Mouse (Mus musculus) CD4-positive helper T cell, adult 2 months (primary cell): ENCODE measurements at regions not wholly inside any gene's neighbourhood (a gene's known extent, or its start where the extent isn't known, plus 50 kb on each side); places are given as distances from the start of the nearest gene placed in this dataset.

ENCODE experiments used
- DNase-seq: peaks from one replicate; pipeline ENCODE4 v3.0.0-alpha.2; 2012; ENCODE audit warnings: low read depth, missing footprints, low spot score

- no peak for DNase-seq
Observed at GRCm38 (mm10) chr13:47580144-47580543, 457.7 kb downstream of the Rnf144b start.

DNA sequence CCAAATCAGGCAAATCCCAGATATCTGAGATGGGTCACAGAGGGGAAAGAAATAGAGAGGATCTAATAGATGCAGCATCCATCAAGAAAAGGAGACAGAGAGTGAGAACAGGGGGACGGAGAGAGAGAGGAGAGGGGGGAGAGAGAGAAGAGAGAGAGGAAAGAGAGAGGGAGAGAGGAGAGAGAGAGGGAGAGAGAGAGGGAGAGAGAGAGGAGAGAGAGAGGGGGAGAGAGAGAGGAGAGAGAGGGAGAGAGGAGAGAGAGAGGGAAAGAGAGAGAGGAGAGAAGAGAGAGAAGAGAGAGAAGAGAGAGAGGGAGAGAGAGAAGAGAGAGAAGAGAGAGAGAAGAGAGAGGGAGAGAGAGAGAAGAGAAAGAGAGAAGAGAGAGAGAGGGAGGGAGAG lies 462.7 kb downstream of the Rnf144b start:
- no peak for DNase-seq

DNA sequence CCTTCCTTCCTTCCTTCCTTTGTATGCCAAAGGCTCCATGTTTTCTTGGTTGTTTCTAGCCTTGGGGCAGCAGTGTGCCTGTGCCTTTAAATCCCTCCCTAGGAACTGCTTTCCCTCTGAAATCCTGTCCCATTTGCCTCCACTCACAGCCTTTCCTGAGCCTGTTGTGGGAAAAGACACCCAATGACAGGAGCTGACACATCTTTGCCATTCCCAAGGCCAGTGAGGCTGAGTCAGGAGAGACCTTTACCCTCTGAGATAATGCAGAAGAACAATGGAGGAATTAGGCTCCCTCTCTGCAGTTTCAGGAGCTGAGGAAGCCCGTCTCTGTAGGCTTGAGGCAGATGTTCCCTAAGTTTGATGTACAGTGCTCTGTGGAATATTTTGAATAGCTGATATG lies 480.2 kb downstream of the Rnf144b start:
- DNase-seq, result no peak

- DNase-seq, result no peak
Observed at GRCm38 (mm10) chr13:47611439-47611838, 489.0 kb downstream of the Rnf144b start.

GRCm38 (mm10) chr13:47636511-47637103 lies 514.2 kb downstream of the Rnf144b start:
- DNase-seq, result no peak

GRCm38 (mm10) chr13:47642341-47642740 lies 519.9 kb downstream of the Rnf144b start:
- DNase-seq, result no peak

DNA sequence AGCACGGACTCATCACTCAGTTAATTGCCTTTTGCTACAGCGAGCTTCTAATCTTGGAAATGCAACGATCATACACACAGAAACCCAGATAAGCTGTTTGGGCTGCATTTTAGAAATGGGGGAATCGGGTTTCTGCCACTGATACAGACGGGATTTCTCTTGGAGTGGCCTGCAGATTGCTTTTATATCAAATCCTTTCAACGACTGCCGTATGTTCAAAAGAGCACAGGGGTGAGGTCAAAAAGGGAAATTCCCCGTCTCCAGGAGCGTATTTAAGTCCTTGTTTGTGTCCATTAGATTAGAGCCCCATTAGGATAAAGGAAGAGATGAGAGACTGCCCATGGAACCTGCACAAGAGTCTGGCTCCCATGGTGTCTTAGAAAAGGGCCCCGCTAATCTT lies 522.6 kb downstream of the Rnf144b start:
- no peak for DNase-seq

DNA sequence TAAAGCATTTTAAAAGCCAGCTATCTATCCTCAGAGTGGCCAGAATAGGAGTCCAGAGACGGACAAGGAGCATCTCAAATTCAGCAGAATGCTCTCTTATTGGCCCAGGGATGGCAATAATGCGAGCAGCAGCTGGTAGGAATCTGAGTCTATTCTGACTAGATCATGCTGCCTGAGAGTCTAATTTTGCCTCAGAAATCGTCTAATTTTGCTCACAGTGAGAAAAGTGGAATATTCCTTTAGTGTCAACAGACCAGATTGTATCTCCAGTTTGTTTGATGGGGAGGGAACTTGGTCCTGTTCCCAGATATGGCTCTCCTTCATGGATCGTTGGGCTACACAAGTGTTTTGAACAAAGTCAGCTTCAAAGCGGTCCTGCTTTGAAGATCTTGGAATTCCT lies 525.2 kb downstream of the Rnf144b start:
- DNase-seq, result no peak

- DNase-seq, result no peak
Observed at GRCm38 (mm10) chr13:47650093-47650492, 527.6 kb downstream of the Rnf144b start.

DNA sequence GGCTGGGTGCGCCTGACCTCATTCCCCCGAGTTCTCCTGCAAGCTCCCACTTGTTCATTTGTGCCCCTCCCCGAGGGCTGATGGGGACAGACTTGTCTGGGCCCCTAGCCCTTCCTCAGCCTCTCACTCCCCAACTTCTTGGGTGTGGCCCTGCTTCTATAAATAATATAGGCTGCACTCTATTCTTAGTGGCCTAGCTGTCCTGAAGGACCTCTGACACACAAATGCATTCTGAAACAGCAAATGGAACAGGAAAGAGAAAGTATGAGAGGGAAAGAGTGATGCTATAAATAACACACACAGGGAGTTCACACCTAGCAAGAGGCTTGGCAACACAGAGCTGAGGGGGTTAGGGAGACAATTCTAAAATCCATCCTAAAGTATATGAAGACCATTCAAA lies 544.0 kb downstream of the Rnf144b start:
- DNase-seq, result no peak

- DNase-seq, result no peak
Observed at GRCm38 (mm10) chr13:47666956-47667701, 544.7 kb downstream of the Rnf144b start.

GRCm38 (mm10) chr13:47688131-47688530 lies 565.7 kb downstream of the Rnf144b start:
- DNase-seq, result no peak

GRCm38 (mm10) chr13:47693815-47694214 lies 567.2 kb upstream of the Id4 start:
- DNase-seq, result no peak

- DNase-seq, result no peak
Observed at GRCm38 (mm10) chr13:47695877-47696276, 565.2 kb upstream of the Id4 start.

- DNase-seq, result no peak
Observed at GRCm38 (mm10) chr13:47700556-47700955, 560.5 kb upstream of the Id4 start.

DNA sequence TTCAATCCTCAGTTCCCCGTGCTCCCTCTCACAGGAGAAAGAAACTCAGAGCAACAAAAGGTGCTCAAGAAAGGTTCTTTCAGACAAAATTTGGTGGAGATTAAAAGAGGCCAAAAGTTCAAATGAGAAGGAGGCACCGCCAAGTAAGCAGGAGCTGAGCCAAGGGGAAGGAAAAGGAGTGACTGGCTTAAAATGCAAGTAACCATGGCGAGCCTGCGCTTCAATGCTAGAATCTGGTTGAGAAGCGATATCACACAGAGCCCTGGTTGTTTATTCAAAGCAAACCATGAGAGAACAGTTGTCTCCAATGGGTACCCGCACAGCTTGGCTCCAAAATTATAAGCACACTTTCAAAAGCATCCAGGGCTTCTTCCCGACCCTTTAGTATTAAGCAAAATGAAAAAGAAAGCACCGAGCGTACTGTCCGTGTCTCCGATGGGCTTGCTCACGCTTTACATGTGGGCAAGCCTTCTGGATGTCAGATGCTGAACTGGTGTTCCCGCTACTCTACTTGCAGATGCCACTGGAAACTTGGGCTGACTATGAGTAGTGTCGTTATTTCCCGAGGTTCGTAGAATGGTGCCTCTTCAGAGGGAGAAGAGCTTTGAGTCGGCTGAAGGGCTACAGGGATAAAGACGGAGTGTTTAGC lies 552.9 kb upstream of the Id4 start:
- DNase-seq, result no peak

GRCm38 (mm10) chr13:47709323-47709722 lies 551.7 kb upstream of the Id4 start:
- no peak for DNase-seq

DNA sequence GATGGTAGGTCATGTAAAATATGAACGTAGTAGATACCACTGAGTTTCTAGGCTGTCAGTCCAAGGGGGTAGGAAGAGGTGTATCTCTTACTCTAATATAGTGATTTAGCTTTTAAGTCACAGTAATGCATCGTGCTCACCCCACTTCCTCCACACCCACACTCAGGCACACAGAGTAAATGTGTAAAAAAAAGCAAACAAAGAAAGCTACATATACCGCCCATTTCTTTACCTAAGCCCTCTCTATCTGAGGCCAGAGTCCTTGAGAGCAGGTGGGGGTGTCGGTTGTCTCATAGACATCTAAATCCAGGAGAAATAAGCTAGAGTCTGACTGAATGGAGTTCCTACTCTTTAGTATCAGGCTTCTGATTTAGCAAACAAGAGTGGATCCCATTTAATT lies 548.5 kb upstream of the Id4 start:
- no peak for DNase-seq

GRCm38 (mm10) chr13:47716265-47716664 lies 544.8 kb upstream of the Id4 start:
- DNase-seq, result no peak

DNA sequence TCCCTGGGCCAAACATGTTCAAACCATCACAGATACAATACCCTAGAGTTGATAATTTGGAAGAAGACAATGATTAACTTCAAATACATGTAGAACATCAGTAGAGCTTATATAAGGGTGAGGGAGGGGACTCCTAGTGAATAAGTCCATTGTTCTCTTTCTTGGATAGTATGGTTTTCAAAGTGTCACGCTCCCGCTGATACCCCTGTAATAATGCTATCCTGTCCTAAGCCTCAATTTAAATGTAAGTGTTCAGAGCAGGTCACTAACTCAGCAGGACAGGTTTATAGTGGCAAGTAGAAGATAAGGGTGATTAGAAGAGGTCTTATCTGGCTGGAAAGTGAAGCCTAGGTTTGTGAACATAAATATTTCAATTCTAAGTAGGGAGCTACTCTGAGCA lies 540.4 kb upstream of the Id4 start:
- DNase-seq, result no peak

- no peak for DNase-seq
Observed at GRCm38 (mm10) chr13:47734415-47734814, 526.6 kb upstream of the Id4 start.

DNA sequence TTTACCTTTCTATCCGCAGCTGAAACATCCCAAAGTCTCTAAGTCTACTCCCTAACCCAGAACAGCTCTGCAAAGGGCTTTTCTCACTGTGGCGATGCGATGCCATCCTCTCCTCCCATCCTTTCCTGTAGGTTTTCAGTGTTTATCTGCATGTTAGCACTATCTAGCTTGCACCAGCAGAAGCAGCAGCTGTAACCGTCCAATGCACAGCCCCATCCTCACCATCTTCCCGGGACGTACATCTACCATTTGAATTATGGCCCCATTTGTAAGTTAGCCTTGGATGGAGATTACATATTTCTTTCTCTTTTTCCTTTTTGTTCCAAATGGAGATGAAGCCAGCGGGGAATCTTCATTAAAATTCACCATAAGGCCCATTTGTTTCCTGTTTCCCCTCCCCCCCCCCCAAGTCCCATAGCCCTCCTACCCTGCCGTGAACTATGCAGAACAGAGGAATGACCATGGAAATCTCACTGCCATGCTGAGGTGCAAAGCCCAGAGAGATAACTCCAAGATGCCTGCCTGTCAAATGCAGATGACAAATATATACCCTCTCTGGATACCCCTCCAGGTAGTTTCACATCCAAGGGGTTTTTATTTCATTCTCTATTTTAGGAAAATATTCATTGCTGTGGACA lies 525.5 kb upstream of the Id4 start:
- DNase-seq, result no peak

- DNase-seq, result no peak
Observed at GRCm38 (mm10) chr13:47748906-47749305, 512.1 kb upstream of the Id4 start.
